Mouse (Mus musculus) lung, postnatal 14 days (tissue): Measurements from ENCODE around the gene Gm21258.
"Not testable (repeated sequence)": the region's sequence is repeated elsewhere in the genome, so short reads cannot be mapped to it uniquely, and the experiment has no call there.

Experiments used
- DNase-seq: peaks from one replicate; pipeline ENCODE4 v3.0.0; 2021

The Gm21258 gene

GRCm38 (mm10) chrY:52779740-52780139, at the start of gene Gm21258:
Gene Gm21258 (plus strand): TSS chrY:52780040.
- not testable (repeated sequence) for DNase-seq
